Mouse (Mus musculus): ENCODE data around the gene Gal3st1.

Gene Gal3st1

GRCm38 (mm10) chr11:3983291-3983862, at the start of gene Gal3st1:
Gal3st1 (plus strand) TSS chr11:3983636.
- no peak for DNase-seq

GRCm38 (mm10) chr11:3933756-3934285, 49.6 kb upstream of the Gal3st1 start:
- peak; percentile 75 for DNase-seq

- DNase-seq: peak; percentile 75
Measured at GRCm38 (mm10) chr11:3935135-3935534, 48.3 kb upstream of the Gal3st1 start.

- no peak for DNase-seq
Measured at GRCm38 (mm10) chr11:3936318-3936717, 47.1 kb upstream of the Gal3st1 start.

DNA sequence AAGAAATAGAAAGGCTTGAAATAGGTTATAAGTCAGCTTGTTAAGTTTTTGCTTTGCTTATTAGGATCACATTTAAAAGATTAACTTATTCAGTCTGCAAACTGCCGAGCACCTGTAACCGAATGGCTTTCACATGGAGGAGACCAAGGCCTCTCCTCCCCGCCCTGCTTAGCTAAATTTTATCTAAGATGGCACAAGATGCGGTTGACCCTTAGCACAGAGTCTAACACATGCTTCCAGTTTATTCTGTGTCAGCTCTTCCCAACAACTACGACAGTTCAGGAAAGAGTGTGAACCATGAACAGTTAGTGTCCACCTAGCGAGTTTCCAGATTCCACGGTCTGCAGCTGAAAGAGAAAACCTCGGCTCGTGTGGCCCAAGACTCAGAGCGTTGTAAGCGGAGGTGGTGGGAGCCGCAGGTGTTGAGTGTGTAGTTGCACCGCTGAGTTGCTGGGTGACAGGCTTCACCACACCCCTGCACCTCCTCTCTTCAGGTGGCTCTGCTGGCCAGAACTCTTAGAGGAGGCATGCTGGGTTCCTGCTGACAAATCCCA, 46.0 kb upstream of the Gal3st1 start:
- DNase-seq: peak; percentile 71

GRCm38 (mm10) chr11:3941371-3941770, 42.1 kb upstream of the Gal3st1 start:
- peak; percentile 43 for DNase-seq

- peak; percentile 25 for DNase-seq
Measured at GRCm38 (mm10) chr11:3946386-3946785, 37.0 kb upstream of the Gal3st1 start.

DNA sequence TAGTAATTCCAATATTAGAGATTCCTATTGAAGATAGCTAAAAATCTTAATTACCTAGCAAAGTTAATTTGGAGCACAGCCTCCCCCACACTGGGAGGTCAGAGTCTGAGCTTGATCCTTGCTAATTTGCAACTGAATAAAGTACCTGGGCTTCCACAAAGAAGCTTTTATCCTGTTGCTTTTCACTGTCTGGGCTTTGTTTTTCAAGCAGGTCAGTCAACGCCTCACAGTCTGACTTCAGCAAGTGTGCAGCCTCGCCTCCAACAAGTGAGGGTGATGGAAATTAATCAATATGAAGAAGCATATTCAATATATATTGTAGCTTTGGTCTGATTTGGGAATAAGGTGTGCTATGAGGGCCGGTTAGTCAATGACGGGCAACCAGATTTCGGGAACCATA, 28.6 kb upstream of the Gal3st1 start:
- DNase-seq: peak; percentile 30

DNA sequence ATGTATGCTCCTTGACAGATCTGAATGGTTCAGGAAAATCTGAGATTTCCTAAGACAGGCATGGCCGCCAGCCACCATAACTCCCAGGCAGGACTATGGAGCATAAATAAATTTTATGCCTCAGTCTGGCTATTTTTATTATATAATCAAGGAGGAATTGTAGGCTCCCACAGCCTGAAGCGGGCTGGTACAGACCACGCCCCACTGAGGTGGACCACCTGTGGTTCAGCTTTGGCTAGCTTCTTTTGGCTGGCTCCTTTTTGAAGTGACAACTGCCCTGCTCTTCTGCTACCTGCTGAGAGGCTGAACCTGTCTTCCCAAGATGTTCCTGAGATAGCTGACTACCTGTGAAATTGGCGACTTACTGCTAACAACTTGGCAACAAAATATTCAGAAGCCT, 28.1 kb upstream of the Gal3st1 start:
- DNase-seq: peak; percentile 59

- DNase-seq: no peak
Measured at GRCm38 (mm10) chr11:3960901-3961300, 22.5 kb upstream of the Gal3st1 start.

DNA sequence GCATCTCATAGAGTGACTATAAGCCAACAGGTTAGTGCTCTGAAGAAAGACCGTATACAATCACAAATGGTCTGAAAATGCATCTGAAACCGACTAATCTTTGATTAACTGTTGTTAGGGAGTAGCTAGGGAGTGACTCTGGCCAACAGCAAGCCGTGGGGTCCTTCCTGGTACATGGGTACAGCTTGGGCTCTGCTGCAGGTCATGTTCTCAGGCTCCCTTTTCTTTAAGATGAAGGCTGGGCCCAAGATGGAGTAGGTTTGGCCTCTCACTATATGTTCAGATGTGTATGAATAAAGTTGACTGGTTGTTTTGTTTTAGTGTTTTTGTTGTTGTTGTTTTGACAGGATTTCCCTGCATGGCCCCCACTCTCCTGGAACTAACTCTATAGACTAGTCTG, 21.7 kb upstream of the Gal3st1 start:
- peak; percentile 52 for DNase-seq

- DNase-seq: no peak
Measured at GRCm38 (mm10) chr11:3963155-3963554, 20.3 kb upstream of the Gal3st1 start.

DNA sequence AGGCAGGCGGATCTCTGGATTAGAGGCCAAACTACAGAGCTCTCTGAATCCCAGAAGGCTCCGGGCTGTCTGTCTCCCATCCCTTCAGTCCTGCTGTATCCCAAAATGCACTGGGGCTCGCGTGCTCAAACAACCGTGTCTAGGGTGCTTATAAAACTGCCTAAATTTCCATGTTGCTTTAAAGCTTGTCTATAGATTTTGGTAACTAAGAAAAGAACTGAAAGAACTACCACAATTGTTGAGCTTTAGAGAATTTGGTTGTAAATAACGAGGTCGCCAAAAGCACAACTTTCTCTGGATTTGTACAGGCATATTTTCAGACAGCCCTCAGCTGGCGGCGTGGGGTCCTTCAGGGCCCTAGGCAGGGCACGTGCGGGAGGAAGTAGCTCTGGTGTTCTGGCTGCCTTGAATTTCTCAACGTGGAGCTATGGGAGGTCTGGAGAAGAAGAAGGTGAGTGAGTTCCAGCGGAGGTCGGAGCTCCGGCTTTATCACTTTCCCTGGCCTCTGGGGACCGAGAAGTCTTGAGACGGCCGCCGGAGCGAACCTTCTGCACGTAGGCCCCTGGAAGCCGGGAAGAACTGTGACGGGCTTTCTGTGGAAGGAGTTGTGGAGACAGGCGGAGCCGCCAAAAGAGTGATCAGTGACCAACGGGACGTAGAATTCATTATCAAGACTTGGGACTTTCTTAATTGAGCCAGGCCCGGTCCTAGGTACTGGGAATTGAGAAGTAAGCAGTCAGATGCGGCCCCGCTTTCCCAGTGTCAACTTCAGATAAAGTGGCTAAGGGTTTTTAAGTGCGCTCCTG, 19.6 kb upstream of the Gal3st1 start, which contains the start of gene Pes1:
Gene Pes1, plus strand, starts transcription at position 366 of the 806 bp plus-strand sequence.
- DNase-seq: peak; percentile 98

DNA sequence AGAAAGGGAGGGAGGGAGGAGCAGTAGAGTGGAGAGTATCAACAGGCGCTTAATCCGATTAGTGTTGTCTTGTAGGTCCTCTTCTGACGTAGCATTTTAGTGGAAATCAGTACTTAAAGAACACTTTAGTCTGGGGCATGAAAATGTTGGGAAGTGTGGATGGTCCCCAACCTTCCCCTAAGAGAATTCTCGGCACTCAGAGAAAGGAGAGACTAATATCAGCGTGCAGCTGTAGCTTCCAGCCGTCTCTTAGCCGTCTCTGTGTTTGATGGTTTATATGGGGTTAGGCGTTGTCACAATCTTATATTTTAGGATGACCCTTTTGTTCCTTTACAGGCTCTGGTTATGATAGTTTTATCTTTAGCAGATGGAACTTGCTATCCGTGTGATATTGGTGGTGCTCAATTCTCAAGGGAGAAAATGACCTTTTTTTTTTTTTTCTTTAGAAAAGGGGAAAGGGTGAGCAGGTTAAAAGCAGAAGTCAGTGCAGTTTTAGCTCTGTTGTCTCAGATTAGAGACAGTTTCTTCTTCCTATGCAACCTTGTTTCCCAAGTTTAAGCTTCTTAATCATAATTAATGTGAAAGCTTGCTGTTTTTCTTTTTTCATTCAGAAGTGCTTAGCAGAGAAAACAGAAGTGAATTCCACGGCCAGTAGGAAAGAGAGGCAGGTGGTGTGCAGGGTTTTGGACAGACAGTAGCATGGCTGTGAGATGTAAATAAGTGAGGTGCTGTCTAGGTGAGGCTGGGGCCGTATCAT, 18.8 kb upstream of the Gal3st1 start:
- DNase-seq: peak; percentile 25

GRCm38 (mm10) chr11:3969837-3970236, 13.6 kb upstream of the Gal3st1 start:
- DNase-seq: peak; percentile 61

DNA sequence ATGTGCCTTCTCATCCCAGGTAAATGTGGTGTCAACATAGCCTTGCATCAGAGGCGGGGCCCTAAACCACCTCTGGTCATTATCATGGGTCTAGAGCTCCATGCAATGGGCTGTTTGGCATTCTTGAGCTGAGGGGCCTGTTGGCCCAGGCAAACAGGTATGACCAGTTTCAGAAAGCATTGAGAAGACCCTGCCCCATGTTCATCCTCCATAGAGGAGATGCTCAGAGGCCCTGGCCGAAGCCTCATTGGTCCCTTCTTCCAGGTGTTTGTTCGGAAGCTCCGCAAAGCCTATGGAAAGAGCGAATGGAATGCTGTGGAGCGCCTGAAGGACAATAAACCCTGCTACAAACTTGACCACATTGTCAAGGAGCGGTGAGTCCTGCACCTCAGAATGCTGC, 13.1 kb upstream of the Gal3st1 start:
- peak; percentile 76 for DNase-seq

- peak; percentile 63 for DNase-seq
Measured at GRCm38 (mm10) chr11:3973081-3973480, 10.4 kb upstream of the Gal3st1 start.

- DNase-seq: peak; percentile 73
Measured at GRCm38 (mm10) chr11:3974311-3974710, 9.1 kb upstream of the Gal3st1 start.

DNA sequence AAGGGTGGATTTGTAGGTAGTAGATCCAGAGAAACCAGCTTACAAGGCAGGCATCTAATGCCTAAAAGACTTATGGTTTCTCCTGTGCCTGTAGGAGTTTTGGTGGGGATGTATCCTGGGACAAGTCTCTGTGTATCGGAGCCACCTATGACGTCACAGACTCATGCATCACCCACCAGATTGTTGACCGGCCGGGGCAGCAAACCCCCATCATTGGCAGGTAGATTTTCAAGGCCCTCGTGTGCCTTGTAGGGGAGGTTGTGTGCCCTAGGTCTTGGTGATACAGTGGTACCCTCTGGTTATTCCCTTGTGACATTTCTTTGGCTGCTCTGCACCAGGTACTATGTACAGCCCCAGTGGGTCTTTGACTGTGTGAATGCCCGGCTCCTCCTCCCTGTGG, 6.8 kb upstream of the Gal3st1 start, which contains the start of gene 4930556J24Rik:
Gene 4930556J24Rik, minus strand, starts transcription at position 101 of the 400 bp plus-strand sequence.
- DNase-seq: no peak

- no peak for DNase-seq
Measured at GRCm38 (mm10) chr11:3978421-3978820, 5.0 kb upstream of the Gal3st1 start.

DNA sequence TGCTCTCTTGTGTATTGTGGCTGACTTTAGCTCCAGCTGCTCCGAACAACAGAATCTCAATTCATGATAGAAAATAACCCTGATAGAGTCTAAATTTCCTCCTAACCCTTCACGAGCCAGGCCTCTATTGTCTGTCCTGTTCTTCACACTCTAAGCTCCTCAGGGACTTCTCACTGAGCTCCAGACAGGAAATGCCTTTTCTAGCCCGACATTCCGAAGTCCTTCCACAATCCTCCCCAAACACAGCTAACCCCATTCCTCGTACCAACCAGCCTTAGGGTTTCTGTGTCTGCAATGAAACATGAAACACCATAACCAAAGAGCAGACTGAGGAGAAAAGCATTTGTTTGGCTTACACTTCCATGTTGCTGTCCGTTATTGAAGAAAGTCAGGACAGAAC, 1.9 kb upstream of the Gal3st1 start:
- DNase-seq: no peak

GRCm38 (mm10) chr11:3982275-3983209, 894 bp upstream of the Gal3st1 start:
- DNase-seq: no peak
